Mouse (Mus musculus) c-Kit-positive CD71-positive TER-119-negative erythroid progenitor cells, embryonic 14.5 days (primary cell): ENCODE measurements at regions not wholly inside any gene's neighbourhood (a gene's known extent, or its start where the extent isn't known, plus 50 kb on each side); places are given as distances from the start of the nearest gene placed in this dataset.

Experiments used
- DNase-seq: peaks from one replicate; pipeline ENCODE4 v3.0.0-alpha.2; 2013; ENCODE audit warnings: low read depth

DNA sequence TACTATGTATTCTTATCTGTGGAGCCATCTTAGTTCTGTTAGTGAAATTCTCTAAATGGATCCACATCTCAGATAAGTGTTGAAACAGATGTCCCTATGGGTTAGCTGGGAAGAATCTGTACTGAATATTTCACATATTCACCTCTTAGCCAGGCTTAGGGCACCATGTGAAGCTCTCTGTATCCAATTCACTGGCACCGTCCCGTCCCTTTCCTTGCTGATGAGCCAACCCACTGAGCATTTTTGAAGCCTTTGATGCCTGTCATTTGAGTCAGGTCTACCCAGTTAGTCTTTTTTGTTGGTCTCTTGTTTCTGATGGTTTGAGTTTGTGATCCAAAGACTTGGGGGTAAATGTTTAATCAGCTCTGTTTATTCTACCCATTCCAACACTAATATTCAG is 88.9 kb upstream of the Bmper start:
- no peak for DNase-seq

DNA sequence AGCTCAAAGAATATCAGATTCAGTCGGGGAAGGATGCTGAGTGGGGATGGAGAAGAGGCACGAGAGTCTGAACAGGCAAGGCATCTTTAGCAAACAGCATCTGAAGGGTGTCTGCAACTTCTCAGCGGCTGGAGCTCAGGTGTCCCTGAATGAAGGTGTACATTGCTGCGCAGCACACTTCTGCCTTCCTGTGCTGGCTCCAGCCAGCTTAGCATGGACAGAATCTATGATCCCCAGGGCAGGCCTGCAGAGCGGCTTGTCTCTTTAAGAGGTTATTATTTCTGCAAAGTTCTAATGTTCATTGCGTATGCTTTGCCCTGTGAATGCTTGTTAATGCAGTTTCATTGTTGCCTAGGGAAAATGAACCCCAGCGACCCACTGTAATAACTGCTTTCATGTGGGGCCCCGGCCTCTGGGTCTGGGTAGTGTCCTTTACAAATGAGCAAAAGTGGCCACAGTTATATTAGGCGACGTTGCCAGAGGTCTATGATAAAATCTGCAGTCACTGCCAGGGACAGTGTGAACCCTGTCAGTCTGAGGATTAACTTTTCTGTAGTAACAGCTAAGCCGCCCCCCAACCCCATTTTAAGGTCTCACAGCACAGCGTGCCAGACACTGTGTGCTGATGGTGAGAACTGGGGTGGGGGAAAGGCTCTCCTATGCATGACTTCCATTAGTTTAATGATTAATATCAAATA is 88.3 kb upstream of the Bmper start:
- no peak for DNase-seq

DNA sequence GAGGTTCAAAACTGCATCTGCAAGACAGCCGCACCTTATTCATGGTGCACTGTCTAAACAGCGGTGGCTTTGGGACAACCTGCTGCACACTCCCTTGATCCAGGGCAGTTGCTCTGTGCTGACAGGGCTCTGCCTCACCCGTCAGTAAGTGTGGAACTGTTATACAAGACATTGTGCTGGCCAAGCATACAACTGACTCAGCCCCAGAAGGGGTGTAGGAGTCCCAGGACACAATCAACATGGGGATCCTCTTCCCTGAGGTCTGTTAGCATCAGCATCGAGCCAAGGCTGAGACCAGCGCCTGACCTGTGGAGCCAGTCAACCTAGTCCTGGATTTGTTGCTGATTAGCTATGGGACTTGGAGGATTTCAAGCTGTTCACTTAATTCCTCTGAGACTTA is 86.4 kb upstream of the Bmper start:
- no peak for DNase-seq

DNA sequence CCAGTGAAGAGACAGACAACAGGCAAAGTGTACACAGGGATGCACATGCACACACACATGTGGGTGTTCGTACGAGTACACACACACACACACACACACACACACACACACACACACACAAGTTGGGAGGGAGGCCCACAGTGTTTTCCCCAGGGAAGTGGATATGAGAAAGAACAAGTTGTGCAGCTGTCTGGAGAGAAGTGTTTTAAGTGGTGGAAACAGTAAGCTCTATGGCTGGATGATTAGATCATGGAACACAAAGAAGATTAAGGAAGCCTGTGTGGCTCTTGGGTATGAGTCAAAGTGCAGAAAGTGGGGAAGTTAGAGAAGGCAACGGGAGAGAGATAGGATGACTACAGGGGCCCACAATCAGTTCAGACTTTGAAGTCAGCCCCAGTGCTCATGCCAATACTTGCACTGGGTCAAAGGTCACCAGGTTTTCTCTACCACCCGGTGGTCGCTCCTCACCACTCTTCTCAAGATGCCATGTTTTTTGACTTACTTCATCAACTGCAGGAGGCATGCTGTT is 85.1 kb upstream of the Bmper start:
- no peak for DNase-seq

DNA sequence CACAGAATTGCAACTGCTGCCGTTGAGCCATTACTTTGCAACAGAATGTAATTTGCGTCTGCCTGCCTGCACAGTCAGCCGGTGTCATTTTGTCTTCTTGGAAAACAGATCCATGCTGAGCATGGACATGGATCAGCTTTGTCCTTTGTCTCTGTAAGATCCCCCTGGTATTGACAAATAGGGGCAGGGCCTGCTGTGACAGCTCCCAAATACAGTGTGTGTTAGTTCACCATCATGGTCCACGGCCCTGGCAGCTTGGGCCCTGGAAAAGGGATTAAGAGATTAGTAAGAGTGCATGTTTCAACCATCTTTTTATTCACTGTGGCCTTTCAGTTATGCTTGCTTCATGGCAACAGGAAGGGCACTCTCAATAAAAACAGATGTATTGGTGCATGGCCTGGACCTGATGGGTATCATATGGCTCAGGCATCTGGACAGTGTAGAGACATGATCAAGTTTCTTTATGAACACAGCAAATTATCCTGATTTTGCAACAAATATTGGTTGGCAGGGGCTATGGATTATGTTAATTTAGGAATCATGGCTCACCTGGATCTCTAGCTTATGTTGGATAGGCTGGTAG is 83.2 kb upstream of the Bmper start:
- DNase-seq: no peak

DNA sequence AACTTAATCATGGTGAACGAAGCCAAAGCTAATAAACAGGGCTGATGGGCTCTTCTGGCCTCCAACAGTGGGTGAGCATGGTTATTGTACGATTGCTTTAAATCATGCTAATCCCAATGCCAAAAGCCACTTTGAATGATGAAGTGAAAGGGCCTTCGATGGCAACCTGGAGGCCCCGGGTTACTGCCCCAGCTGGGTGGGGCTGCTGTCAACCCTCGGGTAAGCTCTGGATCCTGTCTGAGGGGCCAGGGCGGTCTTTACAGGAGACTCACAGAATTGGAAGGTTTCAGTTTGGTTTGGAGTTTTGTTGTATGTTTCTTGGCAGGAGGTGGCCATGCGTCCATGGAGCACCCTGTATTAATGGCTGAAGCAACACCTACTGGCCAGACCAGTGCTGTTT is 78.6 kb upstream of the Bmper start:
- DNase-seq: no peak

DNA sequence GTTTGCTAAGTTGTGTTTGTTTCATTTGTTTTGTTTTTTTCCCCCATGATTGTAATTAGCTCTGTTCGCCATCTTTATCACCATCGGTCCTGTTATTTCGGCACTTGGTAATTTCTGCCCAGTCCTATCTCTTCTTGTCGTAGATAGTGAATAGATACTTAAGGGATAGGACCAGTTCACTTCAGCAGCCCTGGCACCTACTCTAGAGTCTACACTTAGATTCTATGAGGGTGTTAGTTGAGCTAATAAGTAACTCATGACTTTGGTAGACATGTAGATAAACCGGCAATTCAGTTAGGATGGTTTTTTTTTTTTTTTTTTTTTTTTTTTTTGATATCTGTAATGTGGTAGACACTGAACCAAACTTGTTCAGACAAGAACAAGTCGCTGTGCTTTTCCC is 72.5 kb upstream of the Bmper start:
- no peak for DNase-seq

DNA sequence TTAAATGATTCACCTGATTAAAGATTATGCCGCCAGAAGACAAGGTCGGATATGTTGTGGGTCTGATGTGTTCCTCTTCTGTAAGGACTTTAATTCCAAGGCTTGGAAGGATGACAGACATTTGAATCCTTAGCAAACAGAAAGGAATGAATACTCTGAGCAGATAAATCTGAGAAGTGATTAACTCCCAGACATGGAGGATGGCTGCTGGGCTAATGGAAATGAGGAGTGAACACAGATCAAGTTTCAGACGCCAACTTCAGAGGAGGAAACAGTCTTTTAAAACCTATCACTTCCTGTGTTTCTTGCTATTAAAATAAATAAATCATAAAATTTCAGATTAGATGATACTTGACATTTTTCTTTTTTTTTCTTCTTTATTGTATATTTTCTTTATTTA is 72.0 kb upstream of the Bmper start:
- DNase-seq: no peak

DNA sequence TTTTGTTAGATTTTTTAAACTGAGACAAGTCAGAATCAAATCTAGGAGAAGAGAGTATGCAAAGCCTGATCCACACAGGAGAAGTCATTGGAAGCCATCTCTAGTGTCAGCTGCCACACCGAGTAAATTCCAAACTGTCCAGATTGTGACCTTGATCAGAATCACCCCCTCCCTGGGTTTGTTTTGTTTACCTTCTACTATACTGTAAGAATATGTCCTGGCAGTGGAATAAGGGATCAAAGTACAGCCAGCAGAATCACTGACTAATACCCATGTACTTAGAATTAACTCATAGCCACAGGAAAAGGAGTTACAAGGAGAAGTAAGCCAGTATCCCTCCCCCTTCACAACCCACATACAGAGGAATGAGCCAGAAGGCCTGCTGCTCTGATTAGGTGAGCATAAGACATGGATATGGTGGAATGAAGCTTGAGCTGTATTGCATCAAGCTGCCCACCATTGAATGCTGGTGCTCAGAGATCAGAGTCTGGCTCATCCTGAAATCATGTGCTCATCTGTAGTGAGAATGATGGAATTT is 70.9 kb upstream of the Bmper start:
- DNase-seq: no peak

DNA sequence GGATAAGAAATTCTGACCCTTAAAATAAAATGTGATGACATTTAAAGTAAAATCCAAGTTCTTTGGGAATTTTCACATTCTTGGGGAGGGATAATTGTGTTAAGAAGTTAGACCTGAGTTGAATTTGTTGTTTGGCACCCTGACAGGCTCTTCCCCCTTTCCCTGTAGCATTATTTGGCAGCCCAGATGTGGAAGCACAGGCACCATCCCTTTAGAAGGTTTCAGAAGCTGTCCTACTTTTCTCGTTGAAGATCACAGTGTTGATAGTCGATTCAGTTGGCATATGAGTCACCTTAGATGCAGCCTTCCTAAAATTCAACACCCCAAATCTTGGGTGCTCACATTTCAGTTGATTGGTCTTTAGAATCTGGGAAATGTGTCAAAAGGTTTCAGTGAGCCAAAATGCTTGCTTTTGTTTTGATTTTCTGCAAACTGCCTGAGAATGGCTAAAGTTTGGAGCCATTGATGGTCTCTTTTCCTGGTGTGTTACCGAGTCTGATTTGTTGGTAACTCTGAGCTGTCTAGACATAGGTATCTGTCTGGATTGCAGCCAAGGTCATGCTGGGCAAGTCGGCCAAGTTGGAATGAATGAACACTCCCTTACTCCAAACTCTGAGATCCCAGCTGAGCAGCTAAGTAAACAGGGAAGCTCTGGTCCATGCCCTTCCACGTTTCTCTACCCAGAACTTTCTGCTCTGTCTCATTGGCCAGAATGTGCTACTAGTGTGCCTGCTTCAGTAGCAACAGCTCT is 65.9 kb upstream of the Bmper start:
- no peak for DNase-seq

DNA sequence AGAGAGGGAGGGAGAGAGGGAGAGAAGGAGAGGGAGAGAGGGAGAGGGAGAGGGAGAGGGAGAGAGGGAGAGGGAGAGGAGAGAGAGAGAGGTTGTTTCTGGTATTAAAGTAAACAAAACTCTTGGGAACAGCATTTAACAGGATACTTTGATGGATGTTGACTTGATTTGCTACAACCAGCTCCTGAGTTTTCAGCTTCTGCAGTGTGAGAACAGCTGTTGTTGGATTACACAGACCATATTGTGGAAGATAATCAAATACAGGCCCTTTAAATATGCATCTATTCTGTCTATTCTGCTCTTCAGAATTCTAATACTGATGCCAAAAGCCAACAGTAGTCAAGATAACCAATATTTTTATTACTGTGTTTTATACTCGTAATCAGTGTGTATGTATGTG is 64.4 kb upstream of the Bmper start:
- DNase-seq: no peak

DNA sequence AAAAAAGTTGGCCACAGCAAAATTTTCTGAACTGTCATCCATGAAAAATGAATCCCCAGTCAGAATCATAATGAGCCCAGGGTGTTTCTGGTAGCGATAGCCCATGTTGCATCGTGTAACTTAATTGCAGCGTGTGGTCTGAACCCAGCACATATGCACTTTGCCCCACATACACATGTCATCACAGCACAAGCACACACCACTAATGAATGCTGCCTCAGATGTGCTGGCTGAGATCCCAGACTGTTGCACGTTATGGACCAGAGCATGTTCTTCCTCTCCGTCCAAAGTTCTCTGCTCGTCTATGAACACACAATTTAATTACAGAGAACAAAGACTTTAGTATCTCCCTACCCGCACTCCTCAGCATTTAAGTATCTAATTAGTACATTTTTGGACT is 61.5 kb upstream of the Bmper start:
- DNase-seq: no peak

DNA sequence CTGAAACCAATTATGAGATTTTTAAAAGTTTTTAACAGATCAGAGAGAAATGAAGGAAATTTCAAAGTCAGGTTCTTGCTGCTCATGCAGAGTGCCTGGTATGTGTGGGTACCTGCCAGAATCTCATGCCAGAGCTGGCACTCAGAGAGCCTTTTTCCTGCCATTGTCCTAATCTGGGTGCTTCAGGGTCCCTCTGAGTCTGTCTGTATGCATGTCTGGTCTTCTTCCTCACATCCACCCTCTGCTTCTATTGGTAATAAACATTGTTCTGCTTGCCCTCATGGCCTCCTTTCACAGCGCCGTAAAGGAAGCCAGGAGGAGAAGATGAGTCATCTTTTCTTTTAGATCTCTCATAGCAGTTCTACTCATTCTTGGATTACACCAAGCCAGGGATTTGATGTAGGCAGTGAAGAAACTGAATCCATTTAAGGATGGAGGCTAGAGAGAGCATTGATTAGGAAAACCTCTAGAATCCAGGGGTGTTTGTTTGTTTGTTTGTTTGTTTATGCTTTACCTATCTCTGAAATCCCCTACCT is 55.8 kb upstream of the Bmper start:
- no peak for DNase-seq

DNA sequence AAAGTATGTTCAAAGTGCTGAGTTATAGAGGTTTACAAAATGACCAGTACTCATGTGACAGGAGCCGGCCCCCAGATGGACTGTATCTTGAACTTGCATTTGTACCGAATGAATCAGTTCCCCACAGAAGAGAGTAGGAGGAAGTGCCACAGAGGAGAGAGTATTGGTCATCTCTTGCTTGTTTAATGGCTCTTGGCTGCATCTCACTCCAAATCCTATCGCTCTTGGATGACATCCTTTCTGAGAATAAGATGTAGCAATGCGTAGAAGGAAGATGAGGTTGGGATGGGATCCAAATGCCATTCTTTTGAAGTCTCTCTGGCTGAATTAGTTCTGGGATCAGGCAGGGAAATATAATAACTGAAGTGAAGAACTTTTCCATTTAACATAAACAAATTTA is 55.2 kb upstream of the Bmper start:
- DNase-seq: no peak

DNA sequence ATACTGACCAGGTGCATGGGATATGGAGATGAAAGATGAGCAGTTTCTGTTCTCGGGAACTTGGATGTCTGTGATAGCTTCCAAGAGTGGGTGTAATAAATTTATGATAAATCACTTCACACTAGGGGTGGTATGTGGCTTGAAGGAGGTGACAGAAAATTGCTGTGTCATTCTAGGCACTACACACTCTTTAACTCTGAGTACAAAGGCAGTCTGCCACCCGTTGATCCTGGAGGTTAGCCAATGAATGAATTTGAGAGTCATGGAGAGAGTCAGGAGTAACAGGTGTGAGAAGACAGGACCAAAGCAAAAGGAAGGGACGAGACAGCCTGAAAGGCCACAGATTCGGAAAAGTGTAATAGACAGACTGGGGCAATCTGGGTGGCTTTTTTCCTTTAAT is 54.7 kb upstream of the Bmper start:
- DNase-seq: no peak

DNA sequence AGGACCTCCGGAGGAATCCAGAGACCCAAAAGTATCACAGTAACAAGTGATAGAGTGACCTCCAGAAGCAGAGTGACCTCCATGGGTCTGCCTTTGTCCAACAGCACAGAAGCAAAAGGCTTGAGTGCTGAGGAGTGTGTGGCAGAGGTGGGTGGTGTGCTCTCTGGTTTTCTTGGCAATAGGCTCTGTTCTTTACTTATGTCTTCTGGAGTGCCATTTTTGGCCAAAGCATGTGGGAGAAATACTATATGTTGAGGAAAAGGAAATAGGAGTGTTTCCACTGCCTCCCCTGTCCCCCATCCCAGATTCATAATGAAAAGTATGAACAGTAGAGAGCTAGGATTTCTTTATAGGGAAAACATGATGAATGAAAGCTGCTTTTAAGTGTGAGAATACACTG is 51.5 kb upstream of the Bmper start:
- DNase-seq: no peak
